Mouse (Mus musculus) spleen, adult 2 months (tissue): Measurements from ENCODE around the gene Gnpat.

Experiments used
- CTCF ChIP-seq: fragments of 200-500 bp; IDR thresholded peaks from 2 replicates; pipeline ENCODE4 v1.5.1; 2011; ENCODE audit warnings: mild to moderate bottlenecking, inconsistent platforms; ENCODE audit not compliant: insufficient read depth, insufficient read length, insufficient replicate concordance; ENCODE audit errors: extremely low read depth
- POLR2A ChIP-seq: fragments of 200-500 bp; IDR thresholded peaks from 2 replicates; pipeline ENCODE4 v1.6.1; 2011; ENCODE audit warnings: low read depth, low read length, inconsistent platforms

GRCm38 (mm10) chr8:124828561-124829240, 34.1 kb upstream of the Gnpat start:
- TF ChIP-seq POLR2A (no peak), CTCF (no peak)
